Mouse (Mus musculus): ENCODE data around the gene Fam20c. TPM values are rescaled to one million over a fixed set of nuclear protein-coding genes. Genes with fewer than 3 reads are reported as not detected.

The Fam20c gene
- polyA plus RNA-seq, 1 experiment from 2014 or later = 19.8 TPM

GRCm38 (mm10) chr5:138782697-138783096, 28.4 kb downstream of the Fam20c start:
- no peak overlapping the region for H3K27ac ChIP-seq
- no peak overlapping the region for H3K4me3 ChIP-seq (replicated peaks)
- WGBS = 90% methylated on average over 1 of the region's 1 CpGs
- H3K4me1 ChIP-seq = peaks cover 50% of the 10 kb centered on the region
- no peak for ATAC-seq (replicated peaks; ENCODE audit: low FRiP score)
- no peak overlapping the region for H3K4me2 ChIP-seq
- H3K36me3 ChIP-seq = no peaks in the 10 kb centered on the region
- H3K27me3 ChIP-seq = no peaks in the 10 kb centered on the region
- H3K9ac ChIP-seq = no peak overlapping the region
- no peaks in the 10 kb centered on the region for H3K9me3 ChIP-seq (replicated peaks)

GRCm38 (mm10) chr5:138783181-138783580, 28.9 kb downstream of the Fam20c start:
- WGBS = 62% methylated on average over 8 of the region's 8 CpGs
- no peak for ATAC-seq (replicated peaks; ENCODE audit: low FRiP score)
- no peak overlapping the region for H3K27ac ChIP-seq
- H3K9me3 ChIP-seq (replicated peaks) = no peaks in the 10 kb centered on the region
- no peak overlapping the region for H3K4me3 ChIP-seq (replicated peaks)
- H3K9ac ChIP-seq = no peak overlapping the region
- peaks cover 54% of the 10 kb centered on the region for H3K4me1 ChIP-seq
- no peak overlapping the region for H3K4me2 ChIP-seq
- no peaks in the 10 kb centered on the region for H3K36me3 ChIP-seq
- no peaks in the 10 kb centered on the region for H3K27me3 ChIP-seq

GRCm38 (mm10) chr5:138785986-138786515, 31.7 kb downstream of the Fam20c start:
- H3K27ac ChIP-seq = peak overlapping the region; percentile 72
- 62% methylated on average over 3 of the region's 3 CpGs for whole genome bisulfite sequencing
- no peaks in the 10 kb centered on the region for H3K9me3 ChIP-seq (replicated peaks)
- H3K36me3 ChIP-seq = no peaks in the 10 kb centered on the region
- H3K4me2 ChIP-seq = no peak overlapping the region
- H3K9ac ChIP-seq = no peak overlapping the region
- H3K4me1 ChIP-seq = peaks cover 39% of the 10 kb centered on the region
- peak; percentile 55; the same call in 1 of the 2 replicates for ATAC-seq (replicated peaks; ENCODE audit: low FRiP score)
- no peak overlapping the region for H3K4me3 ChIP-seq (replicated peaks)
- no peaks in the 10 kb centered on the region for H3K27me3 ChIP-seq

GRCm38 (mm10) chr5:138787648-138788047, 33.3 kb downstream of the Fam20c start:
- no peaks in the 10 kb centered on the region for H3K27me3 ChIP-seq
- WGBS = 72% methylated on average over 7 of the region's 7 CpGs
- H3K4me3 ChIP-seq (replicated peaks) = no peak overlapping the region
- ATAC-seq (replicated peaks; ENCODE audit: low FRiP score) = no peak
- peaks cover 9% of the 10 kb centered on the region for H3K36me3 ChIP-seq
- H3K9me3 ChIP-seq (replicated peaks) = no peaks in the 10 kb centered on the region
- no peak overlapping the region for H3K9ac ChIP-seq
- H3K27ac ChIP-seq = peak overlapping the region; percentile 83
- peaks cover 39% of the 10 kb centered on the region for H3K4me1 ChIP-seq
- no peak overlapping the region for H3K4me2 ChIP-seq

GRCm38 (mm10) chr5:138788481-138789211, 34.3 kb downstream of the Fam20c start:
- Histone ChIP-seq H3K27me3 (no peaks in the 10 kb centered on the region), H3K4me2 (no peak overlapping the region), H3K36me3 (peaks cover 11% of the 10 kb centered on the region), H3K9me3 (replicated peaks) (no peaks in the 10 kb centered on the region), H3K27ac (peak overlapping the region; percentile 83), H3K9ac (no peak overlapping the region), H3K4me3 (replicated peaks) (no peak overlapping the region), H3K4me1 (peaks cover 39% of the 10 kb centered on the region)
- 37% methylated on average over 11 of the region's 11 CpGs for WGBS
- peak; percentile 34; the same call in 1 of the 2 replicates for ATAC-seq (replicated peaks; ENCODE audit: low FRiP score)

GRCm38 (mm10) chr5:138790954-138791480, 36.7 kb downstream of the Fam20c start:
- H3K4me3 ChIP-seq (replicated peaks) = no peak overlapping the region
- WGBS = 83% methylated on average over 10 of the region's 11 CpGs
- peaks cover 32% of the 10 kb centered on the region for H3K36me3 ChIP-seq
- ATAC-seq (replicated peaks; ENCODE audit: low FRiP score) = no peak
- no peak overlapping the region for H3K4me2 ChIP-seq
- H3K4me1 ChIP-seq = peaks cover 24% of the 10 kb centered on the region
- no peaks in the 10 kb centered on the region for H3K9me3 ChIP-seq (replicated peaks)
- no peak overlapping the region for H3K9ac ChIP-seq
- H3K27me3 ChIP-seq = no peaks in the 10 kb centered on the region
- no peak overlapping the region for H3K27ac ChIP-seq

- H3K36me3 ChIP-seq = peaks cover 24% of the 10 kb centered on the region; the same call in 1 of the 2 replicates
- no peaks in the 10 kb centered on the region for H3K27me3 ChIP-seq
- H3K9me3 ChIP-seq (replicated peaks) = no peaks in the 10 kb centered on the region
- H3K27ac ChIP-seq = no peak overlapping the region
- WGBS = 56% methylated on average over 7 of the region's 7 CpGs
- no peak overlapping the region for H3K9ac ChIP-seq
- no peak for ATAC-seq (replicated peaks; ENCODE audit: low FRiP score)
- H3K4me2 ChIP-seq = no peak overlapping the region
- no peak overlapping the region for H3K4me3 ChIP-seq (replicated peaks)
- no peaks in the 10 kb centered on the region for H3K4me1 ChIP-seq
These were observed 47.3 kb downstream of the Fam20c start for GRCm38 (mm10) chr5:138801588-138802116.

GRCm38 (mm10) chr5:138804286-138804685, 50.0 kb downstream of the Fam20c start:
- Histone ChIP-seq H3K9ac (no peak overlapping the region), H3K4me1 (no peaks in the 10 kb centered on the region), H3K36me3 (peaks cover 32% of the 10 kb centered on the region), H3K4me2 (no peak overlapping the region), H3K9me3 (replicated peaks) (no peaks in the 10 kb centered on the region), H3K27me3 (no peaks in the 10 kb centered on the region), H3K27ac (no peak overlapping the region), H3K4me3 (replicated peaks) (no peak overlapping the region)
- 85% methylated on average over 5 of the region's 5 CpGs for WGBS
- no peak for ATAC-seq (replicated peaks; ENCODE audit: low FRiP score)

GRCm38 (mm10) chr5:138809767-138810166, 55.5 kb downstream of the Fam20c start:
- H3K4me1 ChIP-seq = no peaks in the 10 kb centered on the region
- no peaks in the 10 kb centered on the region for H3K27me3 ChIP-seq
- 88% methylated on average over 6 of the region's 6 CpGs for WGBS
- no peak overlapping the region for H3K9ac ChIP-seq
- ATAC-seq (replicated peaks; ENCODE audit: low FRiP score) = no peak
- H3K9me3 ChIP-seq (replicated peaks) = no peaks in the 10 kb centered on the region
- peaks cover 42% of the 10 kb centered on the region for H3K36me3 ChIP-seq
- H3K27ac ChIP-seq = no peak overlapping the region
- H3K4me3 ChIP-seq (replicated peaks) = no peak overlapping the region
- H3K4me2 ChIP-seq = no peak overlapping the region

- Histone ChIP-seq H3K27ac (no peak within 1 kb of the TSS), H3K9ac (peak within 1 kb of the TSS; percentile 33; the same call in 1 of the 2 replicates), H3K36me3 (no peaks in the 10 kb centered on the region), H3K4me3 (replicated peaks) (peak within 1 kb of the TSS; percentile 41), H3K9me3 (replicated peaks) (no peaks in the 10 kb centered on the region), H3K27me3 (peaks cover 70% of the 10 kb centered on the region), H3K4me1 (peaks cover 19% of the 10 kb centered on the region), H3K4me2 (peak within 1 kb of the TSS; percentile 73)
- 11% methylated on average over 21 of the region's 21 CpGs for WGBS
- ATAC-seq (replicated peaks; ENCODE audit: low FRiP score) = 0 out of 2 replicates have a peak, but pooled peaks have one; percentile 25
These were observed 65.5 kb downstream of the Fam20c start, which contains the start of gene Gm5294 for GRCm38 (mm10) chr5:138819780-138820179. Gm5294 (plus strand) TSS chr5:138820080.

- no peaks in the 10 kb centered on the region for H3K36me3 ChIP-seq
- WGBS = 2% methylated on average over 39 of the region's 39 CpGs
- H3K4me2 ChIP-seq = peak overlapping the region; percentile 73
- no peak overlapping the region for H3K27ac ChIP-seq
- peak overlapping the region; percentile 33; the same call in 1 of the 2 replicates for H3K9ac ChIP-seq
- peak overlapping the region; percentile 41 for H3K4me3 ChIP-seq (replicated peaks)
- H3K27me3 ChIP-seq = peaks cover 77% of the 10 kb centered on the region
- ATAC-seq (replicated peaks; ENCODE audit: low FRiP score) = 0 out of 2 replicates have a peak, but pooled peaks have one; percentile 9
- H3K4me1 ChIP-seq = peaks cover 19% of the 10 kb centered on the region
- no peaks in the 10 kb centered on the region for H3K9me3 ChIP-seq (replicated peaks)
These were observed 66.5 kb downstream of the Fam20c start for GRCm38 (mm10) chr5:138820717-138821332.

GRCm38 (mm10) chr5:138825090-138825489, 70.8 kb downstream of the Fam20c start:
- Histone ChIP-seq H3K36me3 (no peaks in the 10 kb centered on the region), H3K27me3 (peaks cover 52% of the 10 kb centered on the region), H3K4me3 (replicated peaks) (no peak overlapping the region), H3K27ac (no peak overlapping the region), H3K9ac (no peak overlapping the region), H3K4me2 (no peak overlapping the region), H3K4me1 (peaks cover 16% of the 10 kb centered on the region), H3K9me3 (replicated peaks) (no peaks in the 10 kb centered on the region)
- no peak for ATAC-seq (replicated peaks; ENCODE audit: low FRiP score)
- WGBS = 57% methylated on average over 3 of the region's 3 CpGs
